Mouse (Mus musculus) neutrophil, adult 83 days (primary cell): ENCODE results near the gene Wdfy2. TPM values are rescaled to one million over a fixed set of nuclear protein-coding genes. Genes with fewer than 3 reads are reported as not detected.

Source experiments
- total RNA-seq, 2 experiments: library from RNA; stranded (reverse); gene quantifications; one replicate each; pipeline ENCODE4 v1.2.4; 2023

The Wdfy2 gene
- 10 to 100 TPM; 53.9 to 61.0 TPM for total RNA-seq

DNA sequence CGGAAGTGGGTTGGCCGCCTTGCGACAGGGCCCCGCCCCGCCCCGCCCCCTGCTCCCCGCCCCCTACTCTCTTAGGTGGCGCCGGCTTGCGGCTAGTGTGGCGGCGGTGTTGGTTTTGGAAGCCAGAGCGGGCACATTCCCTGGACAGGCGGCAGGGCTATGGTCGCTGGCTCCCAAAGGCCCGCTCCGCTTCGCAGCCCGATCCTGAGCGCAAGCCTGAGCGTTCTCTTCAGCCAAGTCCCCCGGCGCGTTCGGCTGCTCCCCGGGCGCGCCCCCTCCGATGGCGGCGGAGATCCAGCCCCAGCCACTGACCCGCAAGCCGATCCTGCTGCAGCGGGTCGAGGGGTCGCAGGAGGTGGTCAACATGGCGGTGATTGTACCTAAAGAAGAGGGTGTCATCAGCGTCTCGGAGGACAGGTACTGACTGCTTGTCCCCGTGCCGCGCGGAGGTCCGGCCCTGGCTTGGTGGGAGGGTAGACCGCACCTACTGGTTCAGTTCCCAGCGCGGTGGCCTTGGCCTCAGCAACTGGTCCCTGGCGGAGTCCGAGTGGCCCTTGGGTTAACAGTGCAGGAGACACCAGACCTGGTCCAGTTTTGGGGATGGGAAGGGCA lies at the start of gene Wdfy2:
TSS of gene Wdfy2 (plus strand) at position 38 of the 612 bp plus-strand sequence.

DNA sequence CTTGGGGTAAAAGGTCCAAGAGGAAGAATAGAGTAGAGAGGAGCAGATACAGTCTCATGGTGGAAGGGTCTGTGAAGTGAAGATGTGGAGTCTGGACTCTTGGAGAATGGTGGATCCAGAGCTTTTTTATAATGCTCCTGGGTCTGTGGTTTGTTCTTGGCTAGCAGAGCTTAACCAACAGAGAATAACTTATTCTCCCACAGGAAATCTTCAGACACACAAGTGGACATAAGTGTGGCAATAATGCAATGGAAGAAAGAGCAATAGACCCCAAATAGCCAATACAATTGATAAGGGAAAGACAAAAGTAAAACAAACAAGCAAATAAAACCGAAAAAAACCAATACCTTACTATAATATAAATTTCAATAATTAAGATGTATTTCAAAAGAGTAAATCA lies 146.9 kb downstream of the Wdfy2 start, which contains the start of gene Defb48:
TSS of gene Defb48 (minus strand) at position 101 of the 400 bp plus-strand sequence.

DNA sequence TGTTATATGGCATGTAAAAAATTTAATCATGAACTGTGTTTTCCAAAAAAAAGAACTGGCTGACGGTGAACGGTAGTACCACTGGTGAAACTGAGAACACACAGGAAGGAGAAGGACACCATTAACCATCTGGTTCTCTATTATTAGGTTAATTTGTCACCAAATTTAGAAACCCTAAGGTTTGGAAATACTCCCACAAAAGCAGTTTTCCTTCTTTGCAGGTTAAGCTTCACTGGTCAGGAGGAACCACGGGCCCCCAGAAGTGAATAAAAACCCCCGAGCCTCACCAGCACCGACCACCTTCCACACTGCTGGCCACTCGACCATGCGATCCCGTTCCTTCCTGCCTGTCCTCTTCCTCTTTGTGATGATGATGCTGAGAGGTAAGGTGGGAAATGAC lies 160.3 kb downstream of the Wdfy2 start, which contains the start of gene Defb47:
TSS of gene Defb47 (plus strand) at position 301 of the 400 bp plus-strand sequence.

Other genes with a start within 250 kb of the Wdfy2 start
- not detected for gene Serpine3, start 174.0 kb upstream of the Wdfy2 start, total RNA-seq
- 10 to 100 TPM; 35.0 to 35.8 TPM for gene Ints6, start 76.5 kb upstream of the Wdfy2 start, total RNA-seq
- not detected for gene Defb48, start 146.8 kb downstream of the Wdfy2 start, total RNA-seq
- gene Defb47, start 160.4 kb downstream of the Wdfy2 start, total RNA-seq: not detected
- gene Defb43, start 174.1 kb downstream of the Wdfy2 start, total RNA-seq: not detected
- gene Defb42, start 209.3 kb downstream of the Wdfy2 start, total RNA-seq: not detected
- not detected for gene Defb30, start 212.3 kb downstream of the Wdfy2 start, total RNA-seq